8 mouse cellular contexts compared by ENCODE assay signal in the genomic region with DNA sequence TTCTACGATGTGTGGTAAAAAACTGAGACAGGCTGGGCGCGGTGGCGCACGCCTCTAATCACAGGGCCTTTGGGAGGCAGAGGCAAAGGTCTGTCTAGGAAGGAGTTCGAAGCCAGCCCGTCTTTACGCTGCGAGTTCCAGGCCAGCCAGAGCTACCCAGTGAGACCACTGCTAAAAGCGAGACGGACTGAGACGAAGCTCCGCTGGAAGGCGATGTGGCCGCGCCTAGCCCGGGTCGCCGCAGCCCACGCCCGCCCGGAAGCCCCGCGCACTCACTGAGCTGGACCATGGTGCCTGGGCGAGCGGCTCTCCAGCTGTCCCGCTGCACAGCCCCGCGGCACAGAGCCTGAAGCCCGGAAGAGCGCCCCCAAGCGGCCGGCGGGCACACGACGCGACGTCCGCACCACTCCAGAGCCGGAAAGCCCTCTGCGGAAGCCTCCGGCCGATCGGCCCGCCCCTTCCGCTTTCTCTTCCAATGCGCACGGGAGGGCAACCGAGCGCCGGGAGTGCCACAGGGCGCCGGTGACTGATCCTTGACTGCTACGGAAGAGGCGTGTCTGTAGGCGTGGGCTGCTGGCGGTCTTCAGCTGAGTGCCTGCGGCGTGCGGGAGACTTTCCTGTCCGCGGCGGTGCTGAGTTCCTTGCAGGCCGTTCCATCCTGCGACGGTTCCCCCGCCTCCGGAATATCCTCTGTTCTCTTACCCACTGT. TPM values are rescaled to one million over a fixed set of nuclear protein-coding genes. Genes with fewer than 3 reads are reported as not detected.
DNase-seq lines count a peak whose midpoint lies in the region; ATAC-seq and TF ChIP-seq lines count a peak whose summit lies in the region.

A gene (minus strand): TSS at position 430 of the 709 bp plus-strand sequence.

- peak within 1 kb of the TSS; percentile 95 for H3K27ac ChIP-seq in bone marrow, adult 2 months (ENCODE audit: control insufficient read depth, insufficient read depth, low read depth, low read length, poor library complexity)
- H3K27ac ChIP-seq in embryonic facial prominence, embryonic 15.5 days (replicated peaks), result peak within 1 kb of the TSS; percentile 88
- peak within 1 kb of the TSS; percentile 82 for H3K27ac ChIP-seq in limb, embryonic 14.5 days (replicated peaks; ENCODE audit: low read depth, low read length)
- H3K27ac ChIP-seq in midbrain, postnatal 0 days (ENCODE audit: low read depth, low read length), result peak within 1 kb of the TSS; percentile 79

- TF ChIP-seq POLR2A in bone marrow, adult 2 months (IDR thresholded peaks at IDR 0.05; ENCODE audit: borderline replicate concordance, control insufficient read depth, low read depth, low read length), result peak; percentile 51
- peak; percentile 85; the same call in 1 of the 2 replicates for TF ChIP-seq POLR2A in limb, embryonic 14.5 days (IDR thresholded peaks at IDR 0.05; ENCODE audit: borderline replicate concordance, extremely low read depth, insufficient read depth, insufficient read length)

- peak; percentile 96 for ATAC-seq in embryonic facial prominence, embryonic 15.5 days (ENCODE audit: insufficient number of reproducible peaks, low FRiP score, low TSS enrichment, low read depth)
- ATAC-seq in limb, embryonic 14.5 days (ENCODE audit: low FRiP score, low read depth), result peak; percentile 91
- ATAC-seq in midbrain, postnatal 0 days (ENCODE audit: low FRiP score), result peak; percentile 94

- peak; percentile 97 for DNase-seq in 416B (ENCODE audit: low read depth)
- DNase-seq in heart, adult 8-10 months (ENCODE audit: low spot score), result peak; percentile 94
- DNase-seq in kidney, adult 9 months, result peak; percentile 97
- peak; percentile 98 for DNase-seq in limb, embryonic 14.5 days (ENCODE audit: low spot score)
- peak; percentile 98 for DNase-seq in midbrain, postnatal 0 days (ENCODE audit: low spot score)
- peak; percentile 88 to 89 for DNase-seq in spleen, postnatal 14 days (ENCODE audit: low spot score in 2 of 2)

- no peaks in the 10 kb centered on the region for H3K27me3 ChIP-seq in embryonic facial prominence, embryonic 15.5 days
- H3K27me3 ChIP-seq in limb, embryonic 14.5 days (ENCODE audit: control insufficient read depth, insufficient read depth, low read length), result no peaks in the 10 kb centered on the region
- H3K27me3 ChIP-seq in midbrain, postnatal 0 days (ENCODE audit: insufficient read depth, low read length), result no peaks in the 10 kb centered on the region

- WGBS in bone marrow, adult 2 months, result under 1% methylated on average over 68 of the region's 68 CpGs
- under 1% methylated on average over 68 of the region's 68 CpGs for WGBS in embryonic facial prominence, embryonic 15.5 days
- WGBS in limb, embryonic 14.5 days, result under 1% methylated on average over 55 of the region's 68 CpGs
- under 1% methylated on average over 68 of the region's 68 CpGs for WGBS in midbrain, postnatal 0 days

- H3K36me3 ChIP-seq in embryonic facial prominence, embryonic 15.5 days, result peaks cover 17% of the 10 kb centered on the region
- H3K36me3 ChIP-seq in limb, embryonic 14.5 days (ENCODE audit: control insufficient read depth, insufficient read depth, low read length), result peaks cover 23% of the 10 kb centered on the region
- peaks cover 4% of the 10 kb centered on the region; the same call in 1 of the 2 replicates for H3K36me3 ChIP-seq in midbrain, postnatal 0 days (ENCODE audit: insufficient read depth, low read length)

- H3K4me3 ChIP-seq in bone marrow, adult 2 months (replicated peaks; ENCODE audit: control insufficient read depth, low read depth, low read length), result peak within 1 kb of the TSS; percentile 92
- peak within 1 kb of the TSS; percentile 81 for H3K4me3 ChIP-seq in embryonic facial prominence, embryonic 15.5 days (replicated peaks)
- peak within 1 kb of the TSS; percentile 82 for H3K4me3 ChIP-seq in limb, embryonic 14.5 days (replicated peaks; ENCODE audit: low read length)
- peak within 1 kb of the TSS; percentile 64 for H3K4me3 ChIP-seq in midbrain, postnatal 0 days (ENCODE audit: low read depth, low read length)

- H3K4me2 ChIP-seq in embryonic facial prominence, embryonic 15.5 days (replicated peaks), result peak within 1 kb of the TSS; percentile 58
- peak within 1 kb of the TSS; percentile 62 for H3K4me2 ChIP-seq in limb, embryonic 14.5 days (replicated peaks; ENCODE audit: low read depth, low read length, severe bottlenecking)
- H3K4me2 ChIP-seq in midbrain, postnatal 0 days (ENCODE audit: low read depth, low read length, poor library complexity, severe bottlenecking), result peak within 1 kb of the TSS; percentile 43

- H3K9me3 ChIP-seq in embryonic facial prominence, embryonic 15.5 days (replicated peaks), result no peaks in the 10 kb centered on the region
- H3K9me3 ChIP-seq in limb, embryonic 14.5 days (ENCODE audit: control insufficient read depth, low read length), result no peaks in the 10 kb centered on the region
- no peaks in the 10 kb centered on the region for H3K9me3 ChIP-seq in midbrain, postnatal 0 days (ENCODE audit: low read length)

- H3K9ac ChIP-seq in embryonic facial prominence, embryonic 15.5 days, result peak within 1 kb of the TSS; percentile 91
- H3K9ac ChIP-seq in limb, embryonic 14.5 days (ENCODE audit: low read depth, low read length, severe bottlenecking), result peak within 1 kb of the TSS; percentile 84
- H3K9ac ChIP-seq in midbrain, postnatal 0 days (replicated peaks; ENCODE audit: low read length, poor library complexity, severe bottlenecking), result peak within 1 kb of the TSS; percentile 81

- H3K4me1 ChIP-seq in bone marrow, adult 2 months (ENCODE audit: control insufficient read depth, insufficient read depth, low read length), result no peaks in the 10 kb centered on the region
- H3K4me1 ChIP-seq in embryonic facial prominence, embryonic 15.5 days, result peaks cover 6% of the 10 kb centered on the region; the same call in 1 of the 2 replicates
- no peaks in the 10 kb centered on the region for H3K4me1 ChIP-seq in limb, embryonic 14.5 days (ENCODE audit: control insufficient read depth, insufficient read depth, low read length)
- peaks cover 4% of the 10 kb centered on the region; the same call in 1 of the 2 replicates for H3K4me1 ChIP-seq in midbrain, postnatal 0 days (ENCODE audit: insufficient read depth, low read length)

- TF ChIP-seq CTCF in bone marrow, adult 2 months (IDR thresholded peaks at IDR 0.05; ENCODE audit: control insufficient read depth, insufficient read depth, low read length), result peak; percentile 76
- peak; percentile 93 for TF ChIP-seq CTCF in midbrain, postnatal 0 days (IDR thresholded peaks at IDR 0.05)

RNA-seq across cellular contexts. Expression of the gene that starts here (rescaled TPM):
- polyA plus RNA-seq in bone marrow, adult 2 months (2011; ENCODE audit: insufficient read depth, insufficient read length, low replicate concordance, missing spikeins), result 21.8 and 78.8 TPM in 2 replicates
- 82.9 and 90.6 TPM in 2 replicates for polyA plus RNA-seq in embryonic facial prominence, embryonic 15.5 days (2015; fragmentation: Nextera tagmentation; extraction: Ambion mirVana)
- 10 to 100 TPM; 75.0 to 83.1 (median 78.0) TPM for total RNA-seq in heart, adult 8-10 months (2022)
- 62.9 and 63.5 TPM in 2 replicates for polyA plus RNA-seq in limb, embryonic 14.5 days (2012; rRNA removed)
- 99.0 and 99.7 TPM in 2 replicates for polyA plus RNA-seq in limb, embryonic 14.5 days (2014; fragmentation: Nextera tagmentation; extraction: Ambion mirVana)
- total RNA-seq in midbrain, postnatal 0 days (2014; rRNA removed), result 28.2 and 36.2 TPM in 2 replicates
- polyA plus RNA-seq in midbrain, postnatal 0 days (2015; fragmentation: Nextera tagmentation; extraction: Ambion mirVana), result 66.2 and 71.7 TPM in 2 replicates

Comparison
In these comparisons a context has a peak if more than half of its experiments do, and no peak if none do; other contexts are left out.
1. Peak in every context shown above with its lines: DNase-seq, ATAC-seq, H3K4me3 ChIP-seq and H3K27ac ChIP-seq.